Mouse (Mus musculus) stomach, postnatal 0 days (tissue): ENCODE results near the gene Itgb7. TPM values are rescaled to one million over a fixed set of nuclear protein-coding genes. Genes with fewer than 3 reads are reported as not detected.

Experiments
- ATAC-seq: fragments of 200-750 bp; cut with Nextera tagmentation; 2 replicates; pipeline ENCODE4 v1.8.0; 2017; ENCODE audit not compliant: low FRiP score, low TSS enrichment
- DNase-seq: peaks from one replicate; pipeline ENCODE4 v3.0.0-alpha.2; 2016; ENCODE audit warnings: low spot score
- H3K27ac ChIP-seq: fragments of 300-500 bp; sonication (generic); replicated peaks from 2 replicates; pipeline ENCODE4 v1.5.1; 2014; ENCODE audit warnings: mild to moderate bottlenecking, control low read depth
- H3K27me3 ChIP-seq: fragments of 300-500 bp; sonication (generic); 2 replicates; pipeline ENCODE4 v1.6.1; 2014; ENCODE audit warnings: low read length; ENCODE audit not compliant: control insufficient read depth, insufficient read depth
- H3K36me3 ChIP-seq: fragments of 300-500 bp; sonication (generic); 2 replicates; pipeline ENCODE4 v1.6.1; 2014; ENCODE audit warnings: low read length, mixed read lengths; ENCODE audit not compliant: control insufficient read depth, insufficient read depth
- H3K4me1 ChIP-seq: fragments of 300-500 bp; sonication (generic); replicated peaks from 2 replicates; pipeline ENCODE4 v1.6.1; 2014; ENCODE audit warnings: antibody characterized with exemption; ENCODE audit not compliant: control insufficient read depth, insufficient read depth
- H3K4me2 ChIP-seq: fragments of 300-500 bp; sonication (generic); replicated peaks from 2 replicates; pipeline ENCODE4 v1.6.1; 2014; ENCODE audit warnings: low read depth, mild to moderate bottlenecking, control low read depth, moderate library complexity
- H3K4me3 ChIP-seq: fragments of 300-500 bp; sonication (generic); 2 replicates; pipeline ENCODE4 v1.5.1; 2014; ENCODE audit warnings: low read depth, low read length, control low read depth
- H3K9ac ChIP-seq: fragments of 300-500 bp; sonication (generic); 2 replicates; pipeline ENCODE4 v1.6.1; 2014; ENCODE audit warnings: mild to moderate bottlenecking, low read length, control low read depth, mixed read lengths
- H3K9me3 ChIP-seq: fragments of 300-500 bp; sonication (generic); 2 replicates; pipeline ENCODE4 v1.6.1; 2016; ENCODE audit warnings: low read length; ENCODE audit not compliant: control insufficient read depth
- CTCF ChIP-seq: IDR thresholded peaks from 2 replicates; pipeline ENCODE4 v1.5.1; 2016; ENCODE audit warnings: antibody characterized with exemption, low read depth, mild to moderate bottlenecking, moderate library complexity
- EP300 ChIP-seq: optimal IDR thresholded peaks from 2 replicates; pipeline ENCODE3; 2016; ENCODE audit warnings: antibody characterized with exemption
- WGBS: fragments of 180-500 bp; shearing (Covaris S2); extraction: QIAGEN DNeasy Blood & Tissue Kit; methylation state at CpG from one replicate; pipeline ENCODE4 v1.1.7; 2014; 5-methylcytosine and 5-hydroxymethylcytosine counted together
- polyA plus RNA-seq: library from polyadenylated mRNA; unstranded; fragments of >200 nt; fragmentation: Nextera tagmentation; extraction: Ambion mirVana; gene quantifications from 2 replicates; pipeline ENCODE4 v1.2.1, GENCODE M21; 2015

The Itgb7 gene
- polyA plus RNA-seq, 1 experiment from 2014 or later = 1.2 TPM

- no peak overlapping the region for H3K4me2 ChIP-seq
These were observed 18.8 kb upstream of the Itgb7 start for GRCm38 (mm10) chr15:102250521-102250920.

GRCm38 (mm10) chr15:102249967-102250366, 18.2 kb upstream of the Itgb7 start:
- Histone ChIP-seq H3K4me2 (peak overlapping the region; percentile 49), H3K27ac (peak overlapping the region; percentile 99), H3K4me1 (peaks cover 12% of the 10 kb centered on the region), H3K27me3 (no peaks in the 10 kb centered on the region), H3K9ac (peak overlapping the region; percentile 48), H3K9me3 (no peaks in the 10 kb centered on the region), H3K36me3 (peaks cover 7% of the 10 kb centered on the region; the same call in 1 of the 2 replicates), H3K4me3 (no peak overlapping the region)
- DNase-seq (no peak), ATAC-seq (no peak)
- TF ChIP-seq EP300 = no peak
- no peak for TF ChIP-seq CTCF
- WGBS = 34% methylated on average over 9 of the region's 9 CpGs

More at GRCm38 (mm10) chr15:102250521-102250920, 18.8 kb upstream of the Itgb7 start:
- 68% methylated on average over 5 of the region's 5 CpGs for WGBS
- Histone ChIP-seq H3K9me3 (no peaks in the 10 kb centered on the region), H3K36me3 (peaks cover 7% of the 10 kb centered on the region; the same call in 1 of the 2 replicates), H3K4me1 (peaks cover 16% of the 10 kb centered on the region), H3K27me3 (no peaks in the 10 kb centered on the region), H3K9ac (no peak overlapping the region), H3K4me3 (no peak overlapping the region), H3K27ac (peak overlapping the region; percentile 41)
- TF ChIP-seq CTCF (no peak), EP300 (no peak)
- DNase-seq (no peak), ATAC-seq (no peak)

- no peaks in the 10 kb centered on the region for H3K27me3 ChIP-seq
- peak overlapping the region; percentile 49 for H3K4me2 ChIP-seq
- 2% methylated on average over 13 of the region's 13 CpGs for WGBS
- peak overlapping the region; percentile 99 for H3K27ac ChIP-seq
- H3K9ac ChIP-seq = peak overlapping the region; percentile 48
- peak; percentile 56 for DNase-seq
- no peaks in the 10 kb centered on the region for H3K9me3 ChIP-seq
- peak overlapping the region; percentile 23 for H3K4me3 ChIP-seq
- ATAC-seq = no peak
- H3K4me1 ChIP-seq = peaks cover 12% of the 10 kb centered on the region
- TF ChIP-seq CTCF = no peak
- no peak for TF ChIP-seq EP300
- H3K36me3 ChIP-seq = peaks cover 7% of the 10 kb centered on the region; the same call in 1 of the 2 replicates
These were observed 17.5 kb upstream of the Itgb7 start for GRCm38 (mm10) chr15:102249251-102249691.

GRCm38 (mm10) chr15:102248812-102249191, 17.1 kb upstream of the Itgb7 start:
- peaks cover 12% of the 10 kb centered on the region for H3K4me1 ChIP-seq
- 4% methylated on average over 3 of the region's 3 CpGs for WGBS
- no peak for ATAC-seq

GRCm38 (mm10) chr15:102248131-102248811, 16.5 kb upstream of the Itgb7 start:
- peaks cover 16% of the 10 kb centered on the region for H3K4me1 ChIP-seq

More at GRCm38 (mm10) chr15:102248812-102249191, 17.1 kb upstream of the Itgb7 start:
- Histone ChIP-seq H3K9ac (no peak overlapping the region), H3K4me3 (no peak overlapping the region), H3K9me3 (no peaks in the 10 kb centered on the region), H3K27ac (peak overlapping the region; percentile 99), H3K4me2 (peak overlapping the region; percentile 49; the same call in 1 of the 2 replicates), H3K36me3 (peaks cover 7% of the 10 kb centered on the region; the same call in 1 of the 2 replicates), H3K27me3 (no peaks in the 10 kb centered on the region)
- TF ChIP-seq EP300 (no peak), CTCF (0 out of 2 replicates have a peak, but pooled peaks have one; percentile 13)
- no peak for DNase-seq

More at GRCm38 (mm10) chr15:102248131-102248811, 16.5 kb upstream of the Itgb7 start:
- ATAC-seq = no peak
- DNase-seq = no peak
- peak overlapping the region; percentile 93 for H3K4me2 ChIP-seq
- H3K9me3 ChIP-seq = no peaks in the 10 kb centered on the region
- peaks cover 7% of the 10 kb centered on the region; the same call in 1 of the 2 replicates for H3K36me3 ChIP-seq
- peak overlapping the region; percentile 66 for H3K4me3 ChIP-seq
- TF ChIP-seq CTCF (no peak), EP300 (no peak)
- peak overlapping the region; percentile 99 for H3K27ac ChIP-seq
- no peaks in the 10 kb centered on the region for H3K27me3 ChIP-seq
- peak overlapping the region; percentile 72 for H3K9ac ChIP-seq
- WGBS = 14% methylated on average over 8 of the region's 8 CpGs
